Mouse (Mus musculus) embryonic facial prominence, embryonic 13.5 days (tissue): ENCODE measurements around the gene Babam2. TPM values are rescaled to one million over a fixed set of nuclear protein-coding genes. Genes with fewer than 3 reads are reported as not detected.

Experiments
- ATAC-seq: fragments of 200-750 bp; cut with Nextera tagmentation; 2 replicates; pipeline ENCODE4 v1.8.0; 2017; ENCODE audit warnings: low read depth; ENCODE audit not compliant: insufficient number of reproducible peaks, insufficient read depth, low FRiP score, low TSS enrichment
- H3K27ac ChIP-seq: fragments of 300-500 bp; sonication (generic); 2 replicates; pipeline ENCODE4 v1.5.1; 2015; ENCODE audit warnings: moderate library complexity, mild to moderate bottlenecking, inconsistent platforms
- H3K27me3 ChIP-seq: fragments of 300-500 bp; sonication (generic); 2 replicates; pipeline ENCODE4 v1.6.1; 2015; ENCODE audit warnings: mild to moderate bottlenecking, inconsistent platforms
- H3K36me3 ChIP-seq: fragments of 300-500 bp; sonication (generic); 2 replicates; pipeline ENCODE4 v1.6.1; 2015; ENCODE audit warnings: mild to moderate bottlenecking, inconsistent platforms
- H3K4me1 ChIP-seq: fragments of 300-500 bp; sonication (generic); 2 replicates; pipeline ENCODE4 v1.6.1; 2015; ENCODE audit warnings: inconsistent platforms
- H3K4me2 ChIP-seq: fragments of 300-500 bp; sonication (generic); 2 replicates; pipeline ENCODE4 v1.6.1; 2015; ENCODE audit warnings: moderate library complexity, mild to moderate bottlenecking, inconsistent platforms
- H3K4me3 ChIP-seq: fragments of 300-500 bp; sonication (generic); 2 replicates; pipeline ENCODE4 v1.5.1; 2015; ENCODE audit warnings: mild to moderate bottlenecking, inconsistent platforms
- H3K9ac ChIP-seq: fragments of 300-500 bp; sonication (generic); 2 replicates; pipeline ENCODE4 v1.6.1; 2015; ENCODE audit warnings: mild to moderate bottlenecking, inconsistent platforms
- H3K9me3 ChIP-seq: fragments of 300-500 bp; sonication (generic); 2 replicates; pipeline ENCODE4 v1.6.1; 2016; ENCODE audit warnings: inconsistent platforms
- WGBS: fragments of 180-500 bp; shearing (Covaris S2); methylation state at CpG from one replicate; pipeline ENCODE4 v1.1.7; 2015; ENCODE audit warnings: mixed read lengths; 5-methylcytosine and 5-hydroxymethylcytosine counted together
- polyA plus RNA-seq: library from polyadenylated mRNA; unstranded; fragments of >200 nt; fragmentation: Nextera tagmentation; extraction: Ambion mirVana; gene quantifications from 2 replicates; pipeline ENCODE4 v1.2.1, GENCODE M21; 2015

Gene Babam2
- polyA plus RNA-seq, 1 experiment from 2014 or later = 50.1 TPM

DNA sequence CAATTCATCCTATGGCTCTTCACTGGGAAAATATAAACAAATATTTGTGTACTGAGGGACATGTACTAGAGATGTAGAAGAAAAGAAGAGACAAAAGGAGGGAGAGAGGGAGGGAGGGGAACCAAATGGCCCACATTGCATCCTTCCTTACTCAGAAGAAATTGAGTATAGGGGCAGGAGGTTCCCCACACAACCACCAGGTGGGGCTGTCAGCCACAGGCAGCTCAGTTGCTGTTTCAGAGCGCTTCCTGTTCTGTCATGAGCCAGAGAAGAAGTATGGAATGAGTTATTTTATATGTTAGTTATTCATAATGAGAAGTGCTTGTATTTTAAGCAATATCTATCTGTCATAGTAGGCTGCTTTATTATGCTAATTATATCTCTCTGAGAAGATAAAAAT lies 229.1 kb downstream of the Babam2 start:
- WGBS = 86% methylated on average over 1 of the region's 1 CpGs
- Histone ChIP-seq H3K4me1 (peaks cover 17% of the 10 kb centered on the region), H3K36me3 (no peaks in the 10 kb centered on the region), H3K4me2 (no peak overlapping the region), H3K27me3 (no peaks in the 10 kb centered on the region), H3K4me3 (no peak overlapping the region), H3K27ac (no peak overlapping the region), H3K9me3 (no peaks in the 10 kb centered on the region), H3K9ac (no peak overlapping the region)
- no peak for ATAC-seq

DNA sequence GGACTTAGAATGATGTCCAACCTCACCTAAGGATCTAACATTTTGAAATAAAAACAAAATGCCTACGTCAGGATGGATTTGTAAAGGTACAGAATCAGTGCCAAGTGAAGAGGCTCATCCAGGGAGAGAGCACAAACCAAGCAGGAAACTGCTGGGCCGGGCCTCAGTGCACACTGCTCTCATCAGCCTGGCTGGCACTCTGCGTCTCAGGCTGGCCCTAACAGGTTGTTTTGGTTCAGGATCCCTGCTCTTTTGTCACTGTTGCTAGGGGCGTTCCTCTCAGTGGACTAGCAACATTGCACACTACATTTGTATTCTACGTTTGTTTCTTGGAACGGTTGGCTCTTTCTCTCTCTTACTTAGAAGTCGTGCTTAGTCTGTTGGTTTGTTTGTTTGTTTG lies 231.5 kb downstream of the Babam2 start:
- Histone ChIP-seq H3K9me3 (no peaks in the 10 kb centered on the region), H3K9ac (no peak overlapping the region), H3K27ac (no peak overlapping the region), H3K4me1 (peaks cover 23% of the 10 kb centered on the region), H3K27me3 (no peaks in the 10 kb centered on the region), H3K4me3 (no peak overlapping the region), H3K36me3 (no peaks in the 10 kb centered on the region), H3K4me2 (no peak overlapping the region)
- 71% methylated on average over 7 of the region's 7 CpGs for WGBS
- no peak for ATAC-seq

DNA sequence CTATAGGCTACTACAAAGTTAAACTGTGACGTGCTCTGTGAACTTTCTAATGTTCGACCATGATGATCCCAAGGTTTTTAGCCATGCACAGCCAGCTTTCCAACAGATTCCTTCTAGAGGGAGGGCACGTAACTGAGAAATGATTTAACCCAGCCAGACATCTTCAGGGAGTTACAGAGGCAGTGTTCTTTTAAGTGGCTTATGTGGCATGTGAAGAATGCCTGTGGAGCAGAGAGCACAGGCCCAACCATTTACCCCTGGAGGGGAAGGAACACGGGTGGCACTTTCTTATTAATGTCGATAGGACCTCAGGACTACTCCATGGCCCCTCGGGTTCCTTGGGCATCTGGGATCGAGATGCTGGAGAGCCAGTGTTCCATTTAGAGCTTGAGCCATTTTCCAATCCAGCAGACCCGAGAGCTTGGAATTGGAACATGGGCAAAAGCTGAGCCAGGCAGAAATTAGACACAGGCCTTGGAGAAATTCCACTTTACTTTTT lies 233.7 kb downstream of the Babam2 start:
- 25% methylated on average over 8 of the region's 8 CpGs for WGBS
- Histone ChIP-seq H3K9me3 (no peaks in the 10 kb centered on the region), H3K36me3 (no peaks in the 10 kb centered on the region), H3K27ac (peak overlapping the region; percentile 86), H3K9ac (no peak overlapping the region), H3K4me2 (no peak overlapping the region), H3K4me1 (peaks cover 34% of the 10 kb centered on the region), H3K4me3 (no peak overlapping the region), H3K27me3 (no peaks in the 10 kb centered on the region)
- no peak for ATAC-seq

GRCm38 (mm10) chr5:31931637-31932036 lies 234.2 kb downstream of the Babam2 start:
- Histone ChIP-seq H3K27ac (peak overlapping the region; percentile 86), H3K4me1 (peaks cover 34% of the 10 kb centered on the region), H3K4me2 (no peak overlapping the region)

DNA sequence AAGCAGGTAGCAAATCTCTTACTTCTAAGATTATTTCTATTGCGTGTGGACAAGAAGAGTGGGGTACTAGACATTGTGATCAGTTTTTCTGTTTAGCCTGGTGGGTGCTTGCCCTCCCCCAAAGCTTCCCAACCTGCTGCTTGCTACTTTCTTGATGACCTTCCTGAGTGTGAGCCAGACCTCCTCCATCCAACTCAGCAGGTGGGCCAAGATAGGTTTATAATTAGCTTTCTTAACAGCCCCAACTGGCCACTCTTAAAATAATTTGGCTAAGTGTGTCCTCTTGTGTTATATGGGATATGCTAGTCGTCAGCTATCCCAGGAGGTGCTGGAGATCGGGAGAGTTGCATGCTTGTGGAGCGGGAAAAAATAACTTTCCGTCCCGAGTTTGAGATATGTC lies 235.8 kb downstream of the Babam2 start:
- Histone ChIP-seq H3K9me3 (no peaks in the 10 kb centered on the region), H3K36me3 (no peaks in the 10 kb centered on the region), H3K27me3 (no peaks in the 10 kb centered on the region), H3K27ac (no peak overlapping the region), H3K4me2 (no peak overlapping the region), H3K9ac (no peak overlapping the region), H3K4me1 (peaks cover 34% of the 10 kb centered on the region), H3K4me3 (no peak overlapping the region)
- ATAC-seq = no peak
- WGBS = 91% methylated on average over 6 of the region's 6 CpGs

More at GRCm38 (mm10) chr5:31931637-31932036, 234.2 kb downstream of the Babam2 start:
- Histone ChIP-seq H3K9me3 (no peaks in the 10 kb centered on the region), H3K4me3 (no peak overlapping the region), H3K9ac (no peak overlapping the region), H3K27me3 (no peaks in the 10 kb centered on the region), H3K36me3 (no peaks in the 10 kb centered on the region)
- 81% methylated on average over 1 of the region's 1 CpGs for WGBS
- no peak for ATAC-seq

GRCm38 (mm10) chr5:31934397-31934796 lies 236.9 kb downstream of the Babam2 start:
- Histone ChIP-seq H3K9me3 (no peaks in the 10 kb centered on the region), H3K4me1 (peaks cover 34% of the 10 kb centered on the region), H3K36me3 (no peaks in the 10 kb centered on the region), H3K4me2 (no peak overlapping the region), H3K4me3 (no peak overlapping the region), H3K9ac (no peak overlapping the region), H3K27ac (peak overlapping the region; percentile 76), H3K27me3 (no peaks in the 10 kb centered on the region)
- no peak for ATAC-seq
- WGBS = 48% methylated on average over 3 of the region's 3 CpGs

DNA sequence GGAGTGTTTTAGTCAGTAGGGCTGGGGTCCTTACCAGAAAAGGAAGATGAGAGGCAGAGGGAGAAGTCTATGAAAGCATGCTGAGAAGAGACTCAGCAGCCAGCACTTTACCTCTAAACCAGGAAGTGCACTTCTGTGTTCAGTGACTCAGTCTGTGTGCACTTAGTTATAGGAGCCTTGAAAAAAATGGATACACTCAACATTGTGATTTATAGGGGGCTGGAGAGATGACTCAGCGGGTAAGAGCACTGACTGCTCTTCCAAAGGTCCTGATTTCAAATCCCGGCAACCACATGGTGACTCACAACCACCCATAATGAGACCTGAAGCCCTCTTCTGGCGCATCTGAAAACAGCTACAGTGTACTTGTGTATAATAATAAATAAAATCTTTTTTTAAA lies 238.5 kb downstream of the Babam2 start:
- no peak overlapping the region for H3K27ac ChIP-seq
- no peak for ATAC-seq
- WGBS = 93% methylated on average over 3 of the region's 3 CpGs

DNA sequence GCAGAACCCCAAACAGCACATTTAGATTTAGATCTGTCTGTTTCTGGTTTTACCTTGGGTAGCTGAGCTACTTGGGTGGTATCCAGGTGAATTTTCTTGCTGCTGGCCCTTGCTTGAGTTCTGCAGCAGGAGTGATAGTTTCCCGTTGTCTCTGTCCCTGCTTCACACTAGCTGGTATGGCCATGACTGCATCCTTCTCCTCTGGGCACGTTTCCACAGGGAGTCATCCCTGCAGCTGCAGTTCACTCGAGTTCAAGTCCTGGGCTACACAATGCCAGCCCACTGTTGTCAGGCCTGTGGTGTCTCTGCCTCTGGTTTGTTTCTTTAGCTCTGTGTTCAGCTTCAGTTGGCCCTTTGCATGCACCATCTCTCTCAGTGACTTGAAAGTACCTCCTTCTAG lies 239.0 kb downstream of the Babam2 start:
- no peak for ATAC-seq
- no peak overlapping the region for H3K4me2 ChIP-seq
- H3K9ac ChIP-seq = no peak overlapping the region
- no peaks in the 10 kb centered on the region for H3K36me3 ChIP-seq
- H3K9me3 ChIP-seq = no peaks in the 10 kb centered on the region
- H3K27ac ChIP-seq = no peak overlapping the region
- H3K4me3 ChIP-seq = no peak overlapping the region
- WGBS = 74% methylated on average over 3 of the region's 3 CpGs
- peaks cover 17% of the 10 kb centered on the region for H3K4me1 ChIP-seq
- H3K27me3 ChIP-seq = no peaks in the 10 kb centered on the region

More for the DNA sequence above, 238.5 kb downstream of the Babam2 start:
- no peak overlapping the region for H3K4me2 ChIP-seq
- no peaks in the 10 kb centered on the region for H3K36me3 ChIP-seq
- no peaks in the 10 kb centered on the region for H3K9me3 ChIP-seq
- H3K4me1 ChIP-seq = peaks cover 23% of the 10 kb centered on the region
- no peaks in the 10 kb centered on the region for H3K27me3 ChIP-seq
- no peak overlapping the region for H3K4me3 ChIP-seq
- no peak overlapping the region for H3K9ac ChIP-seq

GRCm38 (mm10) chr5:31940876-31941275 lies 243.4 kb downstream of the Babam2 start:
- ATAC-seq = no peak
- Histone ChIP-seq H3K9ac (no peak overlapping the region), H3K36me3 (no peaks in the 10 kb centered on the region), H3K4me1 (no peaks in the 10 kb centered on the region), H3K4me3 (no peak overlapping the region), H3K27ac (no peak overlapping the region), H3K9me3 (no peaks in the 10 kb centered on the region), H3K27me3 (no peaks in the 10 kb centered on the region), H3K4me2 (no peak overlapping the region)
- 84% methylated on average over 8 of the region's 8 CpGs for WGBS

GRCm38 (mm10) chr5:31947185-31947584 lies 249.7 kb downstream of the Babam2 start:
- ATAC-seq = no peak
- peak overlapping the region; percentile 62 for H3K27ac ChIP-seq
- WGBS = 24% methylated on average over 4 of the region's 4 CpGs
- H3K27me3 ChIP-seq = no peaks in the 10 kb centered on the region
- no peaks in the 10 kb centered on the region for H3K9me3 ChIP-seq
- H3K36me3 ChIP-seq = no peaks in the 10 kb centered on the region
- H3K4me2 ChIP-seq = no peak overlapping the region
- no peak overlapping the region for H3K9ac ChIP-seq
- peaks cover 8% of the 10 kb centered on the region for H3K4me1 ChIP-seq
- H3K4me3 ChIP-seq = no peak overlapping the region

GRCm38 (mm10) chr5:31949389-31949788 lies 251.9 kb downstream of the Babam2 start:
- H3K4me1 ChIP-seq = peaks cover 8% of the 10 kb centered on the region
- no peak overlapping the region for H3K4me2 ChIP-seq
- H3K9ac ChIP-seq = no peak overlapping the region
- no peak overlapping the region for H3K27ac ChIP-seq
- ATAC-seq = no peak
- no peaks in the 10 kb centered on the region for H3K27me3 ChIP-seq
- no peaks in the 10 kb centered on the region for H3K9me3 ChIP-seq
- no peak overlapping the region for H3K4me3 ChIP-seq
- H3K36me3 ChIP-seq = no peaks in the 10 kb centered on the region
- 75% methylated on average over 8 of the region's 8 CpGs for WGBS

- no peak for ATAC-seq
- Histone ChIP-seq H3K9me3 (no peaks in the 10 kb centered on the region), H3K4me2 (no peak overlapping the region), H3K27ac (no peak overlapping the region), H3K4me3 (no peak overlapping the region), H3K4me1 (peaks cover 8% of the 10 kb centered on the region), H3K27me3 (no peaks in the 10 kb centered on the region), H3K36me3 (no peaks in the 10 kb centered on the region), H3K9ac (no peak overlapping the region)
- WGBS = 90% methylated on average over 4 of the region's 4 CpGs
Measured at GRCm38 (mm10) chr5:31950532-31950931, 253.0 kb downstream of the Babam2 start.
